Mouse (Mus musculus) kidney, postnatal 14 days (tissue): ENCODE data around the gene Kncn.
A peak's percentile ranks its signal among the peaks of the same experiment; 100 is the strongest.

Experiments
- DNase-seq: peaks from one replicate; pipeline ENCODE4 v3.0.0; 2022; ENCODE audit warnings: mixed read lengths

Gene Kncn

DNA sequence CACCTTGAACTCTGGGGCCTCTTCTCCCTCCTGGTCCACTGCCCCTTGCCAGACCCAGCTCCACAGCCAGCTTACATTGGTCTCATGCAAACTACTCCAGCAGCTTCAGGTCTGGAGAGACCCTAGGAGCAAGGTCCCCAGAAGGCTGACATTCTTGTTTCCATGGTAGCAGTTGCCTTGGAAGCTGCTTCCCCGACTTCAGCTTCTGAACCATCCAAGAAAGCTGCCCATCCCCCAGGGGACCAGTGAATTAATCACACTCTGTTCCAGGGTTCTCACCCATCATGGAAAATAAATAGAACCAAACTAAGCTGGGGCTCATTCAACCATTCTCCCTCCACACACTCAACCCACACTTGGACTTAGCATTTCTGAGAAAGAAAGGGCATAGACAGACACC is 3.0 kb upstream of the Kncn start:
- no peak for DNase-seq

DNA sequence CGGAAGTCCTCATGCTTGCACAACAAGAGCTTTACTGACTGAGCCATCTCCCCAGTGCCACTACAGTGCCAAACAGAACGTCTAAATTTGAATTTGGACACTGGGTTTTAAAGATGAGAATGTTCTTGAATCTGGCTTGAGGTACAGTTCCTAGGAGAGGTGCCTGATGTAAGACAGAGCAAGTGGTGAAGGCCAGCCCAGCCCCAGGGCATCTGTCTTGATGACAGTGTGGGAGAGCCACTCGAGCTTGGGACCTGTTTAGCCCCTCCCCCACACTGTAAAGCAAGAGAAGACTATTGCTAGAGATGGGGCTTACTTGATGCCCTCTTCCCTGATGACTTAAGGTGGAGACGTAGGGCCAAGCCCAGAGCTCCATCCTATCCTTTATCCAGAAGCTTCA is 2.0 kb upstream of the Kncn start:
- no peak for DNase-seq

DNA sequence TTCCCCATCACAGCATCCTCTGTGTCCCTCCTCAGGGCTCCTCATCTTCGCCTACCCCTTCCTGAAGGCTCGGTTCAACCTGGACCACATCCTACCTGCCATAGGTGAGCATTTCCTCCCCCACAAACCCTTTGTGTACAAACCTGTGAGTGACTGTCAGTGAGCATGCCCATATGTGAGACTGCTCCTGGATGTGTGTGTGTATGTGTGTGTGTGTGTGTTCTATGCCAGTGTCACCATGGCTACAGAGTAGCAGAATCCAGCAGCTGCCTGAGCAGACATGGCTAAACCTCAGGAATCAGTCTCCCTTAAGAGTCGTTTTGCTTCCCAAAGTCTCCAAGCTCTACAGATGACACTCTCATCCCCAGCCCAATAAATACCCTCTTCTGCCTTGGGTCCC is 1.6 kb downstream of the Kncn start:
- DNase-seq = no peak

DNA sequence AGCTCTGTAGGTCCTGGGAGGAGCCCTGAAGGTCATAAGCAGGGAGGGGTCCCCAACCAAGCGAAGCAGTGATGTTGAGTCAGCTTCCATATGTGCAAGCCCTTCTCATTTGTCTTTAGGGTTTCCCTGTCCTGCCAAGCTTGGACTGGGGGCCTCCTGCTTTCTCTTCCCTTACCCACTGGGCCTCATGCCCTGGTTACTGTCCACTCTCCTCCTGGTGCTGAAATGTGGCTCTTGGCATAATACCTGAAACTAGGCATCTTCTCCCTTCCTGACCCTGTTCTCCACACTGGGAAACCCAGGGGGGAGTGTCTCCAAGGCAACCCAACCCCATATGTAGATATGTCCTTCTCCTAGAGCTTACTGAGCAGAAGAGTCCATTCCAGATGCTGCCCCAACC is 2.7 kb downstream of the Kncn start:
- DNase-seq = no peak

DNA sequence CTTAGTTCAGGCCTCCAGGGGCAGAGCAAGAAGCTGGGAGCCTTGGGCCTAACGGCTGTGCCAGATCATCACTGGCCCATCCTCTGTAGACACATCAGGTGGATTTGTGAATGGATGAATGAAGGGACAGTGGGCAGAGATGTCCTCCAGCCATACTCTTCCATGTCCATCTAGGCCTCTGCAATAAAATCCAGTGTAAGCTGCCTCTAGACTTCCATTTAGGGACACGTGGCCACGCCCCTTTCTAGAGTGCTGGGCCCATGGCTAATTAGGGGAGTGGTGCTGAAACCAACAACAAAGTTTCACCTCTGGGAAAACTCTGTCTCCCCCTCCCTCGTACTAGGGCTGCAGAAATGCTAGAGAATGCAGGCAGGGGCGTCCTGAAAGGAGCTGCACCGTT is 5.9 kb downstream of the Kncn start:
- DNase-seq = no peak

DNA sequence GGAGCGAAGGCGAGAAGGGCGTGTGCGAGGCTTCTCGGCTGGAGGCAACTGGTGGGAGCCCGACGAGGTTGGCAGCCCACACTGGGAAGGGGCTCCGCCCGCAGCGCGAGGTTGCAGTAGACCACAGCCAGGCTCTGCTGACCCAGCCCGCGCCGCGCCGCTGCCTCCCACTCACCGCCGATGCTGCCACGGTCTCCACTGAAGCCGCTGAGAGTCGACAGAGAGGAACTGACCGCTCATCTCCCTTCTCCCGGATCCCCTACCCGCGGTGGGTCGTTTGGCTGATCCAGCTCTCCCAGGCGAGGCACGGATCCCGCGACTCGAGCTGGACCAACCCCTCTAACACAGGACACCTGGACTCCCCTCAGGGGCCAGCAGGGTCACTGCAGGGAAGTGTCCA is 6.4 kb downstream of the Kncn start, which contains the start of gene 6430628N08Rik:
Gene 6430628N08Rik (plus strand): TSS at position 113 of the 400 bp plus-strand sequence.
- DNase-seq = no peak

DNA sequence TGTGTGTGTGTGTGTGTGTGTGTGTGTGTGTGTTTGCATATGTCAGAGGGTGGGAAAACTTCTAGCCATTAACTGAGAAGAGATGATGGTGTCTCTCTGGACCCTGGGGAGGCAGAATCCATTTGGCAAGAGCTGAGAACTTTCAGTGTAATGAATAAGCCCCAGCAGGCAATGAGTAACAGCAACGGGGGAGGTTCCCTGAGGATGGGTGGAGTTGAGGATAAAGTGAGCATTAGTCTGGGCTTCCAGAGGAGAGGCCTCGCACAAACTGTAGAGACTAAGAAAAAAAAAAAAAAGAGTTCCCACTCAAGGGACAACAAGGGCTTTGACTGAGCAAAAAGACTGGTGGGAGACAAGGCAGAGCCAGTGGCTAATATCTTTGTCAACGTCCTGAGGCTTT is 10.1 kb downstream of the Kncn start:
- DNase-seq = peak; percentile 72

DNA sequence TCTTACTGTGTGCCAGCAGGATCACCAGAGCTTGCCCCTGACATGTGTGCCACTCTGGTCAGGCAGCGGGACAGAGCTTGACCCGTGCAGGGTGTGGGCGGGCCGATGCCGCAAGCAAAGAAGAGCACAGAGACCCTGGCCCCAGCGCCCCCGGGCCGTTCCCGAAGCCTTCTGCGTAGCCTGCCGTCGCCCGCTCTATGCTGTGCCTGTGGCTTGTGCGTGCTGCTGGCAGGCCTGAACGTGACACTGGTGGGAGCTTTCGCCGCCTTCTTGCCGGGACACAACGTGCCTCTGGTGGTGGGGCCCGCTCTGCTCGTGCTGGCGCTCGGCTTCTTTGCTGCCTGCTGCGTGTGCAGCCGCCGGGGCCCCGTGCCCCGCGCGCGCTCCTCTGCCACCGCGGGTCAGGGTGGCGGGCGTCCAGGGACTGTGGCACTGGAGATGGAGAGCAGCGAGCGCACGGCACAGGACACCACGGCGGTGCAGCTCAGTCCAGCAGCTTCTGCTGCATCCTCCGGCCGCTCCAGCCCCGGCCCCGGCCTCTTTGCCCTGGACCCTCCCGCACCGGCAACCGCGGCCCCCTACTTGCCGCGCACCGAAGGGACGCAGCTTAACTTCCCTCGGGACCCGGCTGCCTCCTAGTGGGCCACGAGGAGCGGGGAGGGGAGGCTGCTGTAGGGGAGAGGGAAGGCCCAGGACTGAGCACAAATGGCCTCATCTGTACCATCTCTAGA is 13.9 kb downstream of the Kncn start:
- DNase-seq = no peak

DNA sequence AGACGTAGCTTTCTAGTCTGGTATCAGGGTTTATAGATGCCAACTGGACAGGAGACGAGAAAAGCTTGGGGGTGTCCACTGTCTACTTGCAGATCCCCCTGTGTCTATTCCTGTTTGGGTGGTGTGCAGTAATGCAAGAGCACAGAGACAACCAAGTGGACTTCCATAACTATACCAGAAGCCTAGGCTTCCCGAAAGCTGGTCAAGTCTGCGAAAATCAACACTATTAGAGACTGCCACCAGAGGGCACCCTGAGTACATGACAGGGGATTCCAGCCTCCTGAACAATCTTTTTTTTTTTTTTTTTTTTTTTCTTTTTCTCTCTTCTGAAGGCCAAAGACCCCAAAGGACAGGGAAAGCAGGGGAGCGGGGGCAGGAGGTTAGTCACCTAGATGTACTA is 18.6 kb downstream of the Kncn start:
- peak; percentile 85 for DNase-seq

DNA sequence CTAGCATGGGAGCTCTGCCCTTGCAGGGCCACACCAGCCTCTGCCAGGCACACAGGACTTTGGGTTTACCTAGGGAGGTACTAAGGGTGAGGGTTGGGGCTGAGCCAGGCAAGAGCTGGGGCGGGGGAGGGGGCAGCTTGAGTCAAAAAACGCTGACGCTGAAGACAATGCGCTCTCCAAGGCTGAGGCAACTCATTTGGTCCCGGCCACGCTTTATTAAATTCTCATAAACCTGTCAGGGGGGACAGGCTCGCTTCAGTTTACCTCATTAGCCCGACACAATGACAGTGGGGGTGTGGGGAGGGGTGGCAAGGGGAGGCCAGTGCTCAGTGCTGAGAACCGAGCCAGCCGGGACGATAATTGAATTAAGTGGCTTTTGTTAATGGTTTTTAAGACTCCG is 20.2 kb downstream of the Kncn start:
- no peak for DNase-seq

DNA sequence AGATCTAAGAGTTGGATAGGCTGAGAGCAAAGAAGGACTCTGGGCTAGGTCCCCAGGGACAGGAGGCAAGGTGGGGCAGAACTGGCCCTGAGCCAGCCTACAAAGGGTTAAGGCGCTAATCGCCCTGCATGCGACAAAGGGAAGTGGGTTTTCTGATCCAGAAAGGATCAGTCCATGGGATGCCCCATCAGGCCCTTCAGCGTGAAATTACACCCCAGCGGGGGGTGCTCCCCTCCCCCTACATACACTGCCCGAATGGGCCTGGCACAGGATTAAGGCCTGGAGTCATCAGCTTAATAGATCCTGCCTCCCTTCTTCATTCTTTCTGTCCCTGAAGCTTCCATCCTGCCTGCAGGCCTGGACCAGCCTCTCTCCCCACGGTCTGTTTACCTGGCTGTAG is 21.5 kb downstream of the Kncn start:
- no peak for DNase-seq

DNA sequence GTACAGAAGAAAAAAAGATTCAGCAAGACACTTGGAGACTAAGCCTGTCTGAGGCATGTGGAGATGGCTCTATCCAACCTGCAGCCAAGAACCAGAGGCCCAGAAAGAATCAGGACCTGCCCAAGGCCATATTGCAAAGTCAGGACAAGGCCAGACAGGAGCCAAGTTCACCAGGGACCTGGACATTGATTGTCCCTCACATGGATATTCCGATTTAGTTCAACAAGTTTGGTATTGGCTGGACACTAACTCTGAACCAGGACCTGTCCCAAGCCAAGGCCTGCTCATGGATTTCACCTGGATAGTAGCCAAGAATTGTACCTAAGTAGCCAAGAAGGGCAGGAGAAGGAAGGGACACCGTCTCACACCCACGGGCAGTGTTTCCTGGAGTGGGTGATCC is 22.6 kb downstream of the Kncn start:
- no peak for DNase-seq

DNA sequence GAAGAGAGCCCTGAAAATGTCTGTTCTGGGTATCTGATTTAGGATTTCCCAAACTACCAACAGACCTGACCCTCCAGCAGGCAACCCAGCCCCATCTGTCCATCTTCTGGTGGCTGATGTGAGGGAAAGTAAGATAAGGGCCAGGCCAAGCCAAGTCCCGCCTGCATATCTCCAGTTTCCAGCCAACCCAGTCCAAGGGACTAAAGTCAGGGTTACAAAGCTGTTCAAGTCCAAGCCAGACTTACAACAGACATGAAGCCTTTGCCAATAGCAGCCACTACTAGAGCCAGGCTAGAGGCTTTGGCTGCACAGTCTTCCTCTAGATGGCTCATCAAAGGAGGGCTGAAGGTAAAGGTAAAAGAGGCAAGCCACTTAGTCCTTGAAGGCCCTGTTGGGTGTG is 23.8 kb downstream of the Kncn start:
- DNase-seq = no peak

DNA sequence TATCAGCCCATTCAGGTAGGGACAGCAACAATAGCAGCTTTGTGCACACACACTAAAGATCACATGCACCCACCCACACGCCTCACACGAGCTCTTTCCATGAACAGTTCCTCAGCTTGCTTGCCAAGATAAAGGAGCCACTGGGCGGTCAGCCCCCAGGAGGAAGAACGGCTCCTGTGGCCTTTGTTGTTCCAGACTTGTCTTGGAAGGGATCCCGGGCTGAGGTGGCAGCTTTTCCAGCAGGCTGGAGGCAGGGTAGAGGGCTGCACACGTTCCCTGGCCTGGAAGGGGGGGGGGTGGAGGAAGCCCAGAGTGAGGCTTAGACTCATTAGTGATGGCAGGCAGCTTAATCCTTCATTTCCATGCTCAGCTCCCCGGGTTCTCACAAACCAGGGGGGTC is 24.4 kb downstream of the Kncn start:
- peak; percentile 43 for DNase-seq

DNA sequence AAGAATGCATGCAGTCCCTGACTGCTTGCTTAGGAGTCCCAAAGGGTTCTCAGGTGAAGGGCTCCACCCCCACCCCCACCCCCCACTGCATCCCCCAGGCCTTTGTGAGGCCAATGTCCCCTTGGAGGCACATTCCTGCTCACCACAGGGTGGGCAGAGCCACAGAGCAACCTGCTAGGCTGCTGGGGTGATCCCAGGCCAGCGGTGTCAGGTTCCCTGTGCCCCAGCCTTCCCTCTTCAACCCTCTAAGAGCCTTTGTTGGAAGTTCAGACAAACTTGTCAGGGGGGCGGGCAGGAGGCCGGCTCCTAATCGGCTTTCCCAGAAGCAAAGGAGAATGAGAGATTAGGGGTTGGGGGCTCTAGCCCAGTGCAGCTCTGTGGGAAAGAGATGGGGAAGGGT is 27.4 kb downstream of the Kncn start:
- no peak for DNase-seq

DNA sequence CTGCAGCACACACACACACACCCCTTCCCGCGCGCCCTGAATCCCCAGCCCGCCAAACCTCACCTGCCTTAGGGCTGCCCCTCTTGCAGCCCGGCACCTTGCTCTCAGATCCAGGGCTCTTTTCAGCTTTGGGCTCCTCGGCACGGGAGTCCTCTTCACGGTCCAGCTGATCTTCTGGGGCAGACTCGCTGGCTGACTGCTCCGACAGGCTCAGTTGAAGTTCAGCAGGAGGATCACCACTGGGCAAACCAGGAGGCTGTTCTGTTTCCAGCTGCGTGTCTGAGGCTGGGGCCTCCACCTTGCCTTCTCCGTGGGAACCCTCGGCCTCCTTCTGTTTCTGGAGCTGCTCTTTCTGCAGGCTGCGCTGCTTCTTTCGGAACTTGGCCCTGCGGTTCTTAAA is 35.7 kb downstream of the Kncn start:
- DNase-seq = peak; percentile 33

DNA sequence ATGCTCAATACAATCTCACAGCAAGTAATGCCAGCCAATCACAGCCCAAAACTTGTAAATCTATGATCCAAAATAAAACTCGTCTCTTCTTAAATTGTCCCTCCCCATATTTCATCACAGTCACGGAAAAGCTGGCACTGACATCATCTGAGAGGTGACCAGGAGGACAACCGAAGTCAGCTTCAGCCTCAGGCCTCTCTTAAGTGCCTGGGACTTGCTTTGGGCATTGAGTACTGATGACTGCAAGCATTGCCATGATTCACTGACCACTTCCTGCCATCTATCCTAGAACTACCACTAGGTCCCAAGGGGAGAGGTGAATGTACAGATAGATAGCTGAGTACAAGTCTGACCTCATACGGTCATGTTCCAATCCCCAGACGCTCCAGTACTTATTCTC is 38.5 kb downstream of the Kncn start:
- DNase-seq = no peak

DNA sequence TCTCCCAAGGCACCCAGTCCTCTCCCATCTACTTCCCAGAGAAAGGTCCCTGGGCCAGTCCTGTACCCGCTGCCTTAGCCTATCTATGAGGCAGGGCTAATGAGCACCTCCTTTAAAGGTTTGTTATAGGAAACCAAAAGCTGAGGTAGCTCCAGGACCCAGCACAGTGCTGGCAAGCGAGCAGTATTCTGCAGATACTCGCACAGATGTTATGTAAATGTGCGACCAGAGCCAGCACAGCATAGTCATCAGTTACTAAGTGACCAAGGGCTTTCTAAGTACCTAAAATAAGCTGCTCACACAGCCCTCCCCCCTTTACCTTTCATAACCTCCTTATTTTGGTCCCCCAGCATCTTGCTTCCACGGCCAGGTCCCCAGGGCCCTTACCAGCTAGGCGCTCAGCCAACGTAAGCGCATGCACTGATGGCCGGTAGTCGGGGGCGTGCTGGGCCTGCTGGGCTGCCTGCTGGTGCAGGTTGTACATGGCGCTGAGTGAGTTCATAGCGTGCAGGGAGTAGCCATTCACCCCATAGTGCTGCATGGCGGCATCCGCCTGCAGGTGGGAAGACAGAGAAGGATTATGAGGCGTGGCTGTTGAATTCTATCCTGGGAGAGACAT is 39.2 kb downstream of the Kncn start:
- no peak for DNase-seq

DNA sequence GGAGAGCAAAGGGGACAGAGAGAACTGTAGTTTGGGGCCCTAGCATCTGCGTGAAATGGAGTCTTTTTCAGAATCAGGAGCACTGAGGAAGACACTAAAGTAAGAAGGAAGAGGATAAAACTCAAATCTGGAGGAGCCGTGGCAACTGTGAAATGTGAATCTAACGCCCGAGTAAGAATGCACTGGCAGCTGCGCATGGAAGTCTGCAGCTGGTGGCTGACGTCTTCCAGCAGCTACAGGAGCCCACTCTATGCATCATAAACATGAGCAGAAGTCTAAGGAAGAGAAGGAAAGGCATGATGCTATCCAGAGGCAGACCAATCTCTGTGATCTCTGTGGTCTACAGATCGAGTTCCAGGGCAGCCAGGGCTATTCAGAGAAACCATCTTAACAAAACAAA is 43.4 kb downstream of the Kncn start:
- no peak for DNase-seq

DNA sequence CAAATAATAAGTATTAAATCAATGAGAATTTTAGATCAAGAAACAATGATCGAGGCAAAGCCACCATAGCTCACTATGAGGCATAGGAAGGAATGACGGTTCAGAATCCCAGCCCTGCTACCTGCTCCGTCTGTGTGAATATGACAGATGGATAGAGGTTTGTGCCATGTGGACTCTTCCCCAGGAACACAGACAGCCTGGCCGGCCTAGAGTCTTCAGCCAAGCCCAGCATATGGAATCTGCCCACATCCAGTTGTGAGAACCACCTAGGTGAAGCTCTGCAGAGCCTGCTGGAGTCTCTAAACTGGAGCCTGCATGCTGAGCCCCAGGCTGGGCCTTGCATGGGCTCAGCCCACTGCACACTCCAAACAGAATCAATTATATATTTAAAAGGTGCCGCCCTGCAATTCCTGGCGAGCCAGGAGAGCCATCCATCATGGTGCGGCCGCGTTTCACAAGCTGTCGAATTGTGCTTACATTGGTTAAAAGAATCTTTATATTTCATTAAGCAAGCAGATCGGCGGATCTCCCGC is 47.4 kb downstream of the Kncn start:
- DNase-seq = no peak

DNA sequence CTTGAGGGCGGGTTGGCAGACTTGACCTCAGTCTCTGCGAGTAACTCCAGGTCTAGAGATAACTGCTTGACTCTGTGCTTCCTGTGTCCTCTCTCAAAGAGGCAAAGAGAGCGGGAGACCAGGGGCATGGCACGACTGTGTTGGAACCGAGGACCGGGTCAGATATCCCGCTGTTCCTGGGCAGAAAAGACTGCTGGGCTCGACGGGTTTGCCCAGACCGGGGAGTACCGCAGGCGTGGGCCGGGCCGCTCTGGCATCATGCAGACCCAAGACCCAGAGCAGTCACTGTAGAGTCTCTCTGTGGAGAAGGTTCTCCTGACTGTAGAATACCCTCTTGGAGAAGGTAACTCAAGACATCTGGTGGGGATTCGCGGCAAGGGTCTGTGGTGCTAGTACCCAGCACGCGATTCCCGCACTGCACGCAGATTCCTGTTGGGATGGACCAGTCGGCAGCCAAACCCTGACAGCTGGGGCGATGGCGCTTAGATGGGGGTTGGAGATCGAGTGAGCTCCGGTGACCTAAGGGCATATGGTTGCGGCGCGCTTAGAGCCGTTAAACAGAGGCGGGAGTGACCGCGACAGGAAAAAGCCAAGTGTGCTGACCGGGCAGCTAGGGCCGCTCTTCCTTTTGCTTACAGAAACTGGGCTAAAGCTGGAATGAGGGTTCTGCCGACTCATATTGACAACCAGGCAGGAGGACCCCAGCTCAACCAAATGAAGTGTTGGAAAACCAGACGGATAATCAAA is 51.8 kb downstream of the Kncn start:
- no peak for DNase-seq

DNA sequence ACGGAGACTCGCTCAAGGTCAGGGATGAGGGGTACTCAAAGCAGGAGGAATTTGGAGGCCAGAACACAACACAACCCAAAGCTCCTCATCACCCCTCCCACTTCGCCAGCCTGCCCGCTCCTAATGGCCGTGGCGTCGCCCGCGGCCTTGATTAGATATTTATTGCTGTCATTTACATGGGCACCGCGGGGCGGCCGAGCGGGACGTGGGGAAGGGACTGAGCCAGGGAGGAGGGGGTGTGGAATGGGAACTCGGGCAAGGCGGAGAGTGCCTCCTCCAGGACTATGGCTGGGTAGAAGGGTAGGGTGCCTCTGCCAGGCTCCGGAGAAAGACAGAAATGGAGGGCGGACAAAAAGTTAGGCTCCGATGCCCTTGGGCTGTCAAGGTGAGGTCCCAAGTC is 52.4 kb downstream of the Kncn start:
- no peak for DNase-seq

DNA sequence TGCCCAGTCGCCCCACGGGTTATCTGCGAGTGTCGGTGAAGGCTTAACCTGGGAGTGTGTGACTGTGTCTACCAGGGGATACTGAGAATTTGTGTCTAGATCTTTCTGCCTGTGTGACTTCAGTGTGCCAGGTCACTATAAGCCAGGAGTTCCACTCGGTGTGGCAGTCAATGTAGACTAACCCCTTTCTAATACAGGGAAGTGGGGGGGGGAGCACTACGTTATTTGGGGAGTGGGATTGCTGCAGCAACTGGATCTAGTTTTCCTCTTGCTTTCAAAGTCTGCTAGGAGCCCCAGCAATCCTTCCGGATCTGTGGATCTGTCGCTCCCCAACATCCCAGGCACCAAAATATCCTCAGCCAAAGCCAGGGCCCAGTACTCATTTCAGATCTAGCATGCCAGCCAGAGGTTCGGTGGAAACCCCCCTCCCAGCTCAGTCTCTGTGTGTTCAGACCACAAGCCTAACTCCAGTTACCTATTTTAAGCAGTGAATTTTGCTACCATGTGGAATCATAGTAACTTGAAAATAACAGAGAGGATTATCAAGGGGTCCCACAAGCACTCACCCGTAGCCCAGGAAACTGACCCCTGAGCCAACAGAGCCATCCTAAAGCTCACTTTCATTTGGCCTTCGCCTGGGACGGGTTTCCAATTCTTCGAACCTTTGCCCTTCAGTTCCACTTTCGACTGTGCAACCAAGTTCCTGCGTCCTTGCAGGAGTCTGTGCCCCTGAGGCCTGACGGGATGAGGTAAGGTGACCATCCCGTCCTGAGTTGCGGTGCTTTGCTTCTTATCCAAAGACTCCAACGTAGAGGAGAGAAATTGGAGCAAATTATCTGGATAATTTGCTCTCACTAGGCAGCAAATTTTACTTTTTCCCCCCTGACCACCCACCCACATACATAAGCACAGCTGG is 53.1 kb downstream of the Kncn start:
- DNase-seq = no peak
